Comparison of ENCODE assay signal across 22 mouse cellular contexts in the genomic region with DNA sequence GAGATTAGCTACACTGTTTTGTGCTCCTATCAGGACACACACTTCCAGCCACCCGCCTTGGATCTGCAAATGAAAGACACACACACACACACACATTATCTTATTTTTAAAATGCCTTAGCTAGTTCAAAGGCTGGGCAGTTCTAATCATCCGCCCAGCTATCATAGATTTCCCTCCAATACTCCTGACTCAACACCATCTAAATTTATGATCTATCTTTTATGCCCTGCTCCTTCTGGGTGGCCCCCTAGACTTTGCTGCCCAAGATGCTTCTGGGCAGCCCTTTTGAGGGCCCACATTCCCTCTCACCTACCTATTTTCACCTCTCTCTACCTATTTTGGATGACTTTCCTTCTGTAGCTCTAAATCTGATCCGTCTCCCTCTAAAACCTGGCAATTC.
"Had no signal": no experiment of that assay in that cellular context is flagged by ENCODE, and none has a peak within 500 bp of the region (broad histone marks: within the 10 kb centered on the region; RNA-seq: fewer than 3 reads in every experiment).

No protein-coding gene starts in this region.

- H3K9ac ChIP-seq: heart, embryonic 12.5 days; hindbrain, embryonic 13.5 days; hindbrain, embryonic 15.5 days; kidney, embryonic 15.5 days; limb, embryonic 13.5 days; limb, embryonic 15.5 days; liver, embryonic 14.5 days had no signal

- H3K27ac ChIP-seq: heart, embryonic 10.5 days; hindbrain, embryonic 13.5 days; hindbrain, embryonic 15.5 days; hindbrain, postnatal 0 days; kidney, embryonic 15.5 days; kidney, postnatal 0 days; limb, embryonic 13.5 days; limb, embryonic 15.5 days; liver, embryonic 14.5 days had no signal

- ATAC-seq: hindbrain, postnatal 0 days had no signal

- DNase-seq: gastrocnemius, postnatal 14 days; gastrocnemius, postnatal 36 days; heart, adult 18-20 months; heart, postnatal 10 days; kidney, adult 11 months; kidney, adult 2 months; kidney, adult 9 months; kidney, postnatal 14 days; kidney, postnatal 36 days; layer of hippocampus, adult 9-11 months; layer of hippocampus, postnatal 36 days; left cerebral cortex, postnatal 4 days had no signal

- H3K9me3 ChIP-seq: heart, embryonic 10.5 days; heart, embryonic 12.5 days; hindbrain, embryonic 13.5 days; hindbrain, embryonic 15.5 days; kidney, embryonic 15.5 days; limb, embryonic 13.5 days; limb, embryonic 15.5 days had no signal

- H3K4me2 ChIP-seq: heart, embryonic 12.5 days; hindbrain, embryonic 13.5 days; hindbrain, embryonic 15.5 days; kidney, embryonic 15.5 days; limb, embryonic 13.5 days; limb, embryonic 15.5 days had no signal

- H3K4me1 ChIP-seq: hindbrain, embryonic 13.5 days; hindbrain, embryonic 15.5 days; kidney, embryonic 15.5 days; limb, embryonic 13.5 days; limb, embryonic 15.5 days had no signal

- H3K27me3 ChIP-seq: heart, embryonic 12.5 days; hindbrain, embryonic 13.5 days; hindbrain, embryonic 15.5 days; kidney, embryonic 15.5 days; limb, embryonic 13.5 days; limb, embryonic 15.5 days had no signal

- H3K4me3 ChIP-seq: heart, embryonic 10.5 days; heart, embryonic 12.5 days; hindbrain, embryonic 13.5 days; hindbrain, embryonic 15.5 days; kidney, embryonic 15.5 days; limb, embryonic 13.5 days; limb, embryonic 15.5 days had no signal

- H3K36me3 ChIP-seq: limb, embryonic 15.5 days had no signal
